Mouse (Mus musculus): ENCODE results near the gene Pecam1.

GRCm38 (mm10) chr11:106671801-106672200 lies 78.6 kb downstream of the Pecam1 start:
- TF ChIP-seq CTCF (IDR thresholded peaks at IDR 0.05; ENCODE audit: insufficient read depth, low read depth, low read length) = no peak
- TF ChIP-seq POLR2A (IDR thresholded peaks at IDR 0.05; ENCODE audit: insufficient read depth, low read depth, low read length) = no peak

Data from olfactory bulb, adult 2 months (tissue).